Mouse (Mus musculus): ENCODE measurements around the gene Olfr923.
"Not testable (repeated sequence)": the region's sequence is repeated elsewhere in the genome, so short reads cannot be mapped to it uniquely, and the experiment has no call there.

Olfr923 gene

DNA sequence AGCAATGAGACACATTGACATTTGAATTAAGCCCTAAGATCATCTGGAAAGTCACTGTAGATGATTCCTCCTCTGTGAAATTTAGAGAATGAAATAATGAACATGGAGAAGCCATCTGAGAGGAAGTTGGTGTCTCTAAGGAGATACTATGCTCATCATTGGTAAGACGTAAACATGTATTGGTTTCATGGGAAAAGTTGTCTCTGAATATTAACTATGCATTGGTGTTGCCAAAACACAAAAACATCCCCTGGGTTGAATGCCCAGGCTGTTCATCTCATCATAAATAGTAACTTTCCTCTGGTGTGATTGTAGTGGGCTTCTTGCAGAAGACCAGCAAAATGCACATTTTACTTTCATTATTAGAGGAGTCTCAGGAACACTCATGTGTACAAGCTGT lies at the start of gene Olfr923:
Gene Olfr923 (plus strand): TSS at position 301 of the 400 bp plus-strand sequence.
- DNase-seq (ENCODE audit: low spot score) = no peak

DNA sequence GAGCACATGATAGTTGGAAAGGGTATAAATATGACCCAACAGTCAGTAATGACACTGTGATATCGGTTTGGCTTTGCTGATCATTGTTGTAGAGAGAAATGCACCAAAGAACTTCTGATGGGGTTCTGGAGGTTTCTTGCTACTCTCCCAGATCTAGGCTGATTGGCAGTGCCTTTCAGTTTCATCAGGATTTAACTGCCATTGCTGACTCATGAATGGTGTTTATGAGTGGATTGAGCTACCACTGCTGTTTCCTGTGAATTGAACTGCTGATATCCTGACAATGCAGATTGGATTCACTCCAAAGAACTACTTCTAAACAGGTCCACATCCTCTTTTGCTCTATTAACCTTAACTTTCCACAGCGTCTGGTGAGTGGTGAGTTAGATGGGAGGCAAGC lies 33.7 kb upstream of the Olfr923 start:
- no peak for DNase-seq (ENCODE audit: low spot score)

DNA sequence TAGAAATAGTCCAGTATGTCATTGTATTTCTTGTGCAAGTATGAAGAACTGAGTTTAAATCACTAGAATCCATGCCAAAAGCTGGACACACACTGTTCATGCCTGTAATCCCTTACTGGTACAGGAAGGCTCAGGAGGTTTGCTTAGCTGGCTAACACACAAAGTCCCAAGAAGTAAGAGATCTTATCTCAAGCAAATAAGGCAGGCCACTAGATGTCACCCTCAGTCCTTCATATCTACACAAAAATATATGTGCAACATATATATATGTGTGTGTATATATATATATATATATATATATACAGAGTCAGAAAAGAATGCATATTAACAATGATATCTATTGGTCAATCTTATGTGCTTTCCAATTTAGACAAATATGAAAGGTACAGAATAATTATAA lies 20.6 kb upstream of the Olfr923 start:
- no peak for DNase-seq (ENCODE audit: low spot score)

DNA sequence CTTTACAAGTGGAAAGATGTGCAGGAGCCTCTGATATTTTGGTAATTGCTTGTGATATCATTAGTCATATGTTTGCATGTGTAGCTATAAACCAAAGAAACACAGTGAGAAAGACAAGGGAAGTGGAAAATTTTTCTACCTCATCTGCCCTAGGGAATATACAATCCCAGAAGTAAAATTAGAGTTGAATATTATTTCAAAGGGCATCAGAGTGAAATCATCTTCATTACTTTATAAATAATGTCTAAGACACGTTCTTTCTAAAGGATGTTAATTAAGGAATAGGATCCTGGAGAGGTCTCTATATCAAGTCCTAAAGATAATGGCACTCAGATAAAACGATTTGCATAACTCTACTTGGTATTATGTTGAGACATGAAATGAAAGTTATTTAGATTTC lies 12.0 kb upstream of the Olfr923 start, which contains the start of gene Olfr922:
Gene Olfr922 (plus strand): TSS at position 301 of the 400 bp plus-strand sequence.
- DNase-seq (ENCODE audit: low spot score) = no peak

DNA sequence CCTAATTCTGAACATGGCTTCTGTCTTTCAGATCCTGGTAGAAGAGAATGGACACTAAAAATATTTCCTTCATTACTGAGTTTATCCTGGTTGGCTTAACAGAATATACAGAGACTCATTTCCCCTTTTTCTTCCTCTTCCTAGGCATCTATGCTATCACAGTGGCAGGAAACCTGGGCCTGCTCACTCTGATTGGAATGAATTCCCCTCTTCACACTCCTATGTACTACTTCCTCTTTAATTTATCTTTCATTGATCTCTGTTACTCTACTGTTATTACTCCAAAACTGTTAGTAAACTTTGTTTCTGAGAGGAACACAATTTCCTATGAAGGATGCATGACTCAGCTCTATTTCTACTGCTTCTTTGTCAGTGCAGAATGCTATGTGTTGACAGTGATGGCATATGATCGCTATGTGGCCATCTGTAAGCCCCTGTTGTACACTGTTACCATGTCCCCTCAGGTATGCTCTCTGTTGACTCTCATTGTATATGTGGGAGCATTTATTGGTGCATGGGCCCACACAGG lies 10.8 kb upstream of the Olfr923 start:
- no peak for DNase-seq (ENCODE audit: low spot score)

DNA sequence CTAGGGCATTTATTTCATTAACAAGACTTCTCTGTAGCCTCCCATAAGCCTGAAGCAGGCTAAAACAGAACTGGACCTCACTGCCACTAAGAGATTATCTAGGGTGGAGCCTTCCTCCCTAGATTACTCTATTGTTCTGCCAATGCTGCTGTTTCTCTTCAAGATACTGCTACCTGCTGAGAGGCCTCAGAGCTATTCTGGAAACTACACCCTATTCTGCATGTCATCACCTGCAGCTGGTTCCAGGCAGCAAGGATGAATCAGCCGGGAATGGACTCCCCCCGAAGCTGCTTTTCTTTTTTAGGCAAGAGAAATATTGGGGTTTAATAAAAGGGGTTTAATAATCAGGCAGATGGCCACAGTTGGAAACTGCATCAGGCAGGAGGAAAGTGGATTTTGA lies 6.7 kb downstream of the Olfr923 start:
- no peak for DNase-seq (ENCODE audit: low spot score)

DNA sequence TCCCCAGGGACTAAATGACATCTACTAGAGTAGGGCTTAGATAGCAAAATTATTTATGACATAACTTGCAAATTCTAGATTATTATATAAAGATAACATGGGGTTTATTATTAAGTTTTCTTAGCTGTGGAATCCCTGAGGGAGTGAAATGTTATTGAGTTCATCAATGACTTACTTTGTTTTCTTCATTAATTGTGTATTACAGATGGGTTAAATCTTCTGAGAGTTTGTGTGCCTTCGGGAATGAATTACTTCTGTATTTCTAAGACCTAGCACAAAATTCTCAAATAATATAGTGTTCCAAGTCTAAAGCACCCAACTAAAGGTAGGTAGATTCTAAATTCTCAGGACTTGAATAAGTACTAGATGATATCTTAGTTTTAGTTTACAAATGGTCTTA lies 17.8 kb downstream of the Olfr923 start, which contains the start of gene Olfr924:
Gene Olfr924 (plus strand): TSS at position 301 of the 400 bp plus-strand sequence.
- DNase-seq (ENCODE audit: low spot score) = no peak

DNA sequence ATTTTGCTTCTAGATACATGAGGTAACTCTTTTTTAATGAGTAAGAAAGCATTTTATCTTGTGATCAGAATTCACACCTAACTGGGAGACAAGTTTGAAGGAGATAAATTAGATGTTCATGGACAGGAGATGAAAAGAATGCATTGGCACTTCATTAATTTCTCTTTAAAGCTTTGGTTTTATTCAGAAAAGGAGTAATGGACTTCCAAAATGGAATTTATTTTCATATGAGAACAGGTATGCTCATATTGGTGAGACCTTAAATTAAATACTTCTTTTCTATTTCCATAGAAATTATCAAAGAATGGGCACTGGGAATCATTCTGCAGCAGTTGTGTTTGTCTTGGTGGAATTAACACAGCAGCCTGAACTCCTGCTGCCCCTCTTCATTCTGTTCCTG lies 28.4 kb downstream of the Olfr923 start, which contains the start of gene Olfr26:
Gene Olfr26 (plus strand): TSS at position 301 of the 400 bp plus-strand sequence.
- no peak for DNase-seq (ENCODE audit: low spot score)

DNA sequence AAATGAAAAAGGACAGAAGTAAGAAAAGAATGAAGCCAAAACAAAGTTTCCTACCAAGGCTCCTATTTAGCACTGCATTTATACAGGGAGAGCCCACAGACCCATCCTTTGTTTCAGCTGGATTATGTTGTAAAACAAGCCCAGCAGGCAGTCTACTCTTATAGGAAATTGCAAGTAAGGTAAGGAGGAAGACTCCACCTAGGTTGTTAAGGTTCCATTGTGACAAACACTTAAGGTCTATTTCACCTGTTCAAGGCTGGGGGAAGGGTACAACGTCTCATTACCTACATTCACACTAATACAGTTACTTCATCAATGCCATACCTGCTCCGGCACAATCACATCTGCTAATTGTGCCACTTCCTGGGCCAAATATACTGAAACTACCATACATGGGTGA lies 48.5 kb downstream of the Olfr923 start:
- not testable (repeated sequence) for DNase-seq (ENCODE audit: low spot score)

DNA sequence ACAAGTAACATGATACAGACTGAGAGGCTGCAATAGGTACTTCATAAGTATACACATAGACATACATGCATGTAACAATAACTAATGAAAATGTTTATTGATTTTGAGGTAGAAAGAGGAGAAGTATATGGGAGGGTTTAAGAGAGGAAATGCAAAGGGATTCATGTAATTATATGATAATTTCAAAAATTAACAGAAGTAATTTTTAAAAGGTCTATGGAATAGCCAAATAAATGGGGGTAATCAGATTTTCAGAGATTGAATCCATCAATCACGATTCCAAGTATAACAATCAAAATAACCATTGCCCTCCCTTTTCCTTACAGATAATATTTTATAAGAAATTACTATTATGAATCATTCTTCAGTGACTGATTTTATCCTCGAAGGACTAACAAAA lies 50.5 kb downstream of the Olfr923 start, which contains the start of gene Olfr926:
Gene Olfr926 (plus strand): TSS at position 301 of the 400 bp plus-strand sequence.
- no peak for DNase-seq (ENCODE audit: low spot score)
